Comparison of ENCODE assay signal across 8 mouse cellular contexts in genomic region chr4:148804780-148805160, GRCm38 (mm10). TPM values are rescaled to one million over a fixed set of nuclear protein-coding genes. Genes with fewer than 3 reads are reported as not detected.
DNase-seq lines count a peak whose midpoint lies in the region; ATAC-seq and TF ChIP-seq lines count a peak whose summit lies in the region.

No protein-coding gene starts in this region.

- peak overlapping the region; percentile 65 for H3K9ac ChIP-seq in liver, adult 2 months (ENCODE audit: low read depth, low read length)
- peak overlapping the region; percentile 72 for H3K9ac ChIP-seq in forebrain, embryonic 12.5 days
- peak overlapping the region; percentile 43 for H3K9ac ChIP-seq in limb, embryonic 14.5 days (ENCODE audit: low read depth, low read length, severe bottlenecking)

- no peaks in the 10 kb centered on the region for H3K9me3 ChIP-seq in forebrain, embryonic 12.5 days
- H3K9me3 ChIP-seq in limb, embryonic 14.5 days (ENCODE audit: control insufficient read depth, low read length), result no peaks in the 10 kb centered on the region

- peaks cover 19% of the 10 kb centered on the region for H3K27me3 ChIP-seq in liver, adult 2 months (ENCODE audit: control insufficient read depth, insufficient read depth, low read length)
- H3K27me3 ChIP-seq in forebrain, embryonic 12.5 days, result peaks cover 75% of the 10 kb centered on the region
- H3K27me3 ChIP-seq in limb, embryonic 14.5 days (ENCODE audit: control insufficient read depth, insufficient read depth, low read length), result peaks cover 65% of the 10 kb centered on the region
- H3K27me3 ChIP-seq in small intestine, adult 2 months (ENCODE audit: control insufficient read depth, insufficient read depth, low read length), result peaks cover 2% of the 10 kb centered on the region; the same call in 1 of the 2 replicates

- peak overlapping the region; percentile 76; the same call in 1 of the 2 replicates for H3K4me3 ChIP-seq in liver, adult 2 months (ENCODE audit: insufficient read depth, low read depth, low read length)
- H3K4me3 ChIP-seq in forebrain, embryonic 12.5 days (replicated peaks), result peak overlapping the region; percentile 54
- H3K4me3 ChIP-seq in limb, embryonic 14.5 days (replicated peaks; ENCODE audit: low read length), result peak overlapping the region; percentile 54
- H3K4me3 ChIP-seq in small intestine, adult 2 months (ENCODE audit: low read depth, low read length), result peak overlapping the region; percentile 77

- no peaks in the 10 kb centered on the region for H3K79me2 ChIP-seq in liver, adult 2 months (ENCODE audit: control insufficient read depth, insufficient read depth, low read length)

- no peak for DNase-seq in liver, adult 2 months (ENCODE audit: extremely low read depth, low read depth, low spot score)
- DNase-seq in liver, result no peak
- no peak for DNase-seq in limb, embryonic 14.5 days (ENCODE audit: low spot score)
- no peak for DNase-seq in cerebellum, adult 18-20 months
- DNase-seq in cerebellum, adult 11 months, result no peak

- peak; percentile 4; the same call in 1 of the 2 replicates for ATAC-seq in forebrain, embryonic 12.5 days (ENCODE audit: low FRiP score)
- no peak for ATAC-seq in limb, embryonic 14.5 days (ENCODE audit: low FRiP score, low read depth)
- ATAC-seq in megakaryocyte, adult 5-6 weeks (ENCODE audit: poor library complexity, severe bottlenecking), result no peak

- WGBS in liver, adult 2 months, result 1% methylated on average over 16 of the region's 16 CpGs
- WGBS in forebrain, embryonic 12.5 days, result 0% methylated on average over 15 of the region's 16 CpGs
- 1% methylated on average over 11 of the region's 16 CpGs for WGBS in limb, embryonic 14.5 days
- WGBS in small intestine, adult 2 months, result under 1% methylated on average over 16 of the region's 16 CpGs

- H3K27ac ChIP-seq in liver, adult 2 months (replicated peaks; ENCODE audit: insufficient read depth, low read depth, low read length), result no peak overlapping the region
- H3K27ac ChIP-seq in forebrain, embryonic 12.5 days, result no peak overlapping the region
- H3K27ac ChIP-seq in limb, embryonic 14.5 days (replicated peaks; ENCODE audit: low read depth, low read length), result no peak overlapping the region
- H3K27ac ChIP-seq in small intestine, adult 2 months (ENCODE audit: insufficient read depth, low read depth, low read length), result peak overlapping the region; percentile 86

- TF ChIP-seq CTCF in liver, adult 2 months (IDR thresholded peaks at IDR 0.05; ENCODE audit: low read depth, low read length), result no peak
- no peak for TF ChIP-seq CTCF in small intestine, adult 2 months (IDR thresholded peaks at IDR 0.05; ENCODE audit: extremely low read depth, insufficient read length, insufficient replicate concordance, low read depth, low read length)

- no peak for TF ChIP-seq POLR2A in liver, adult 2 months (IDR thresholded peaks at IDR 0.05; ENCODE audit: extremely low read depth, insufficient read depth, low read length)
- no peak for TF ChIP-seq POLR2A in limb, embryonic 14.5 days (IDR thresholded peaks at IDR 0.05; ENCODE audit: borderline replicate concordance, extremely low read depth, insufficient read depth, insufficient read length)
- TF ChIP-seq POLR2A in small intestine, adult 2 months (IDR thresholded peaks at IDR 0.05; ENCODE audit: low read depth, low read length), result no peak

- peak overlapping the region; percentile 100 for H3K4me2 ChIP-seq in forebrain, embryonic 12.5 days
- H3K4me2 ChIP-seq in limb, embryonic 14.5 days (replicated peaks; ENCODE audit: low read depth, low read length, severe bottlenecking), result peak overlapping the region; percentile 97

- no peaks in the 10 kb centered on the region for H3K36me3 ChIP-seq in liver, adult 2 months (ENCODE audit: control insufficient read depth, insufficient read depth, low read length)
- H3K36me3 ChIP-seq in forebrain, embryonic 12.5 days (replicated peaks), result no peaks in the 10 kb centered on the region
- no peaks in the 10 kb centered on the region for H3K36me3 ChIP-seq in limb, embryonic 14.5 days (ENCODE audit: control insufficient read depth, insufficient read depth, low read length)
- H3K36me3 ChIP-seq in small intestine, adult 2 months (ENCODE audit: control insufficient read depth, insufficient read depth, low read length), result no peaks in the 10 kb centered on the region

- peaks cover 2% of the 10 kb centered on the region; the same call in 1 of the 2 replicates for H3K4me1 ChIP-seq in liver, adult 2 months (ENCODE audit: control insufficient read depth, insufficient read depth, low read length)
- H3K4me1 ChIP-seq in forebrain, embryonic 12.5 days, result peaks cover 55% of the 10 kb centered on the region
- H3K4me1 ChIP-seq in limb, embryonic 14.5 days (ENCODE audit: control insufficient read depth, insufficient read depth, low read length), result peaks cover 25% of the 10 kb centered on the region; the same call in 1 of the 2 replicates
- peaks cover 3% of the 10 kb centered on the region for H3K4me1 ChIP-seq in small intestine, adult 2 months (ENCODE audit: control insufficient read depth, insufficient read depth, insufficient read length, low read length)

RNA-seq across cellular contexts. Expression of gene Casz1, which starts 0.5 kb away (rescaled TPM):
- 0.09 and 0.34 TPM in 2 replicates for total RNA-seq in liver, adult 2 months (2014; rRNA removed)
- polyA plus RNA-seq in liver, adult 2 months (2012; rRNA removed), result 0.24 TPM in 2 replicates
- 2.8 and 3.1 TPM in 2 replicates for polyA plus RNA-seq in forebrain, embryonic 12.5 days (2016; fragmentation: Nextera tagmentation; extraction: Ambion mirVana)
- polyA plus RNA-seq in limb, embryonic 14.5 days (2012; rRNA removed), result 7.4 and 9.2 TPM in 2 replicates
- 5.2 and 5.5 TPM in 2 replicates for polyA plus RNA-seq in limb, embryonic 14.5 days (2014; fragmentation: Nextera tagmentation; extraction: Ambion mirVana)
- 46.4 and 120 TPM in 2 replicates for polyA plus RNA-seq in small intestine, adult 2 months (2012; rRNA removed)
- 3.0 and 3.3 TPM in 2 replicates for total RNA-seq in megakaryocyte, adult 5-6 weeks (2015)
- total RNA-seq in megakaryocyte, adult 5-6 weeks (2017), result 1.7 and 2.5 TPM in 2 replicates
